In the genomic region with DNA sequence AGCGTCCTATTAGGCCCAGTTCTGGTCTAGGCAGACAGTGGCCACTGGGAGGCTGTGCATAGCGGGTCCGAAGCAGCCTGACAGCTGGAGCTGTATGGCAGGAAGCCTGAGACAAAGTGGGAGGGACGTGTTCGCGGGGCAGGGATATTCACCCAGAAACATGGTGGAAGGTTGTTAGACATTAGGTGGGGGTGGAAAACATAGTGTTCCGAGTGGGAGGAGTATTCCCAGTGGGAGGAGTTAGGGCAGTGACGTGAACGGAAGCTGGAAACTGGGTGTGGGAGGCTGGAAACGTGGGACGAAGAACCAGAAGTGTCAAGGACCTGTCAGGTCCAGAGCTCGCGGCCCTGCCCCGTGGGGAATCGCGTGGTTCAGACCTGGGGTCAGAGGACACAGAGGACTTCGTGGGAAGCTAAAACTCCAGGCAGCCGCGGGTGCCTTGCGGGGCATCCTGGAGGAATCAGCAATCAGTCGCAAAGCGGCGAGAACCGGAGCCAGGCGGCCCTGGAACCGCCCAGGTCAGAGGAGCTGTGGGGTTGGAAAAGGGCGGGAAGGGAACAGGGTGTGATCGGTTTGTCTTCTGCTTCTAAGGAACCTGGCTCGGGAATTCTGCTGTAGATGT, we compare ENCODE assay signal across 8 mouse cellular contexts. TPM values are rescaled to one million over a fixed set of nuclear protein-coding genes. Genes with fewer than 3 reads are reported as not detected.
DNase-seq lines count a peak whose midpoint lies in the region; ATAC-seq and TF ChIP-seq lines count a peak whose summit lies in the region.

Gene Zfp948, plus strand, starts transcription at position 281 of the 622 bp plus-strand sequence.

- WGBS in forebrain, embryonic 14.5 days = 3% methylated on average over 29 of the region's 29 CpGs
- WGBS in large intestine, adult 2 months = 2% methylated on average over 29 of the region's 29 CpGs
- WGBS in liver, embryonic 16.5 days (ENCODE audit: insufficient replicate concordance) = 0% methylated on average over 29 of the region's 29 CpGs
- 3% methylated on average over 29 of the region's 29 CpGs for WGBS in neural tube, embryonic 13.5 days

- peak within 1 kb of the TSS; percentile 91 for H3K27ac ChIP-seq in forebrain, embryonic 14.5 days (ENCODE audit: low read depth, low read length)
- peak within 1 kb of the TSS; percentile 90 for H3K27ac ChIP-seq in liver, embryonic 16.5 days (ENCODE audit: low read length)
- H3K27ac ChIP-seq in neural tube, embryonic 13.5 days (replicated peaks) = peak within 1 kb of the TSS; percentile 93

- H3K4me1 ChIP-seq in G1E (ENCODE audit: insufficient read depth, low read depth, low read length) = peaks cover 14% of the 10 kb centered on the region
- H3K4me1 ChIP-seq in forebrain, embryonic 14.5 days (ENCODE audit: control insufficient read depth, insufficient read depth, low read length) = peaks cover 8% of the 10 kb centered on the region; the same call in 1 of the 2 replicates
- peaks cover 9% of the 10 kb centered on the region for H3K4me1 ChIP-seq in liver, embryonic 16.5 days (ENCODE audit: control insufficient read depth, low read depth, low read length)
- peaks cover 16% of the 10 kb centered on the region for H3K4me1 ChIP-seq in neural tube, embryonic 13.5 days (replicated peaks)

- H3K4me2 ChIP-seq in forebrain, embryonic 14.5 days (ENCODE audit: low read length) = peak within 1 kb of the TSS; percentile 55
- H3K4me2 ChIP-seq in liver, embryonic 16.5 days (ENCODE audit: low read depth, low read length) = peak within 1 kb of the TSS; percentile 92
- H3K4me2 ChIP-seq in neural tube, embryonic 13.5 days = peak within 1 kb of the TSS; percentile 69

- H3K27me3 ChIP-seq in G1E (ENCODE audit: insufficient read depth, low read length) = no peaks in the 10 kb centered on the region
- no peaks in the 10 kb centered on the region for H3K27me3 ChIP-seq in forebrain, embryonic 14.5 days (replicated peaks; ENCODE audit: control insufficient read depth, insufficient read depth, low read length)
- H3K27me3 ChIP-seq in liver, embryonic 16.5 days (ENCODE audit: control insufficient read depth, insufficient read depth, low read depth, low read length) = no peaks in the 10 kb centered on the region
- H3K27me3 ChIP-seq in neural tube, embryonic 13.5 days = no peaks in the 10 kb centered on the region

- H3K36me3 ChIP-seq in G1E (replicated peaks) = no peaks in the 10 kb centered on the region
- H3K36me3 ChIP-seq in forebrain, embryonic 14.5 days (ENCODE audit: control insufficient read depth, insufficient read depth, low read length) = no peaks in the 10 kb centered on the region
- no peaks in the 10 kb centered on the region for H3K36me3 ChIP-seq in liver, embryonic 16.5 days (ENCODE audit: control insufficient read depth, insufficient read depth)
- no peaks in the 10 kb centered on the region for H3K36me3 ChIP-seq in neural tube, embryonic 13.5 days

- peak within 1 kb of the TSS; percentile 77 for H3K4me3 ChIP-seq in G1E (ENCODE audit: low read depth, low read length)
- H3K4me3 ChIP-seq in forebrain, embryonic 14.5 days (ENCODE audit: low read depth, low read length) = peak within 1 kb of the TSS; percentile 62
- H3K4me3 ChIP-seq in liver, embryonic 16.5 days (ENCODE audit: low read depth, low read length) = peak within 1 kb of the TSS; percentile 77
- H3K4me3 ChIP-seq in neural tube, embryonic 13.5 days = peak within 1 kb of the TSS; percentile 71

- no peaks in the 10 kb centered on the region for H3K9me3 ChIP-seq in G1E (replicated peaks)
- H3K9me3 ChIP-seq in forebrain, embryonic 14.5 days (replicated peaks; ENCODE audit: control insufficient read depth, low read length) = no peaks in the 10 kb centered on the region
- no peaks in the 10 kb centered on the region for H3K9me3 ChIP-seq in liver, embryonic 16.5 days (replicated peaks; ENCODE audit: control insufficient read depth, low read length)
- no peaks in the 10 kb centered on the region for H3K9me3 ChIP-seq in neural tube, embryonic 13.5 days

- ATAC-seq in G1E (ENCODE audit: extremely low read depth, insufficient number of reproducible peaks, low FRiP score, poor library complexity, severe bottlenecking) = peak; percentile 86
- ATAC-seq in forebrain, embryonic 14.5 days = peak; percentile 96
- peak; percentile 88 for ATAC-seq in liver, embryonic 16.5 days (ENCODE audit: low read depth)
- ATAC-seq in neural tube, embryonic 13.5 days (ENCODE audit: low read depth) = peak; percentile 96

- DNase-seq in G1E (ENCODE audit: low spot score) = peak; percentile 38
- peak; percentile 80 for DNase-seq in cerebellum, adult 11-12 months
- peak; percentile 94 for DNase-seq in forebrain, embryonic 14.5 days (ENCODE audit: low spot score)
- peak; percentile 91 to 93 for DNase-seq in heart, postnatal 10 days
- peak; percentile 91 for DNase-seq in large intestine, adult 2 months (ENCODE audit: low read depth, low spot score)
- peak; percentile 89 for DNase-seq in telencephalon, adult 2 months (ENCODE audit: low read depth, low spot score)

- H3K9ac ChIP-seq in forebrain, embryonic 14.5 days (ENCODE audit: low read length) = peak within 1 kb of the TSS; percentile 71
- peak within 1 kb of the TSS; percentile 82 for H3K9ac ChIP-seq in liver, embryonic 16.5 days (ENCODE audit: low read depth, low read length)
- peak within 1 kb of the TSS; percentile 87 for H3K9ac ChIP-seq in neural tube, embryonic 13.5 days

- no peak for TF ChIP-seq CTCF in G1E (IDR thresholded peaks at IDR 0.05; ENCODE audit: low read depth, low read length)

- intact Hi-C loops in heart, postnatal 10 days (cut with DNase I) = loop anchor here (2.0 kb wide), 1 partner anchor 34 kb away; no protein-coding TSS in a partner anchor

RNA-seq across cellular contexts. Expression of gene Zfp948, which starts in this region (rescaled TPM):
- total RNA-seq in G1E (2014; fragmentation: Nextera tagmentation) (22.6 and 24.2 TPM in 2 replicates), G1E (2017) (11.7 and 13.8 TPM in 2 replicates)
- 1.3 and 2.1 TPM in 2 replicates for polyA plus RNA-seq in G1E (2012)
- polyA plus RNA-seq in forebrain, embryonic 14.5 days (2014; fragmentation: Nextera tagmentation; extraction: Ambion mirVana) = 22.7 and 23.0 TPM in 2 replicates
- 1 to 10 TPM; 6.8 to 7.1 TPM for total RNA-seq in heart, postnatal 10 days (2021)
- 1.4 and 2.4 TPM in 2 replicates for polyA plus RNA-seq in large intestine, adult 2 months (2012; rRNA removed)
- 5.1 and 5.2 TPM in 2 replicates for polyA plus RNA-seq in liver, embryonic 16.5 days (2015; fragmentation: Nextera tagmentation; extraction: Ambion mirVana)
- 18.4 and 20.3 TPM in 2 replicates for polyA plus RNA-seq in neural tube, embryonic 13.5 days (2015; fragmentation: Nextera tagmentation; extraction: Ambion mirVana)

Comparison
In these comparisons a context has a peak if more than half of its experiments do, and no peak if none do; other contexts are left out.
1. Peak in every context shown above with its lines: DNase-seq, ATAC-seq, H3K4me3 ChIP-seq and H3K27ac ChIP-seq.
2. DNase-seq: peak in every context shown above with its lines; median percentile 94 in forebrain, embryonic 14.5 days; 92 in heart, postnatal 10 days; 91 in large intestine, adult 2 months; 89 in telencephalon, adult 2 months; 80 in cerebellum, adult 11-12 months; 38 in G1E.